Mouse (Mus musculus) lung, embryonic 14.5 days (tissue): ENCODE measurements around the gene Iapp. TPM values are rescaled to one million over a fixed set of nuclear protein-coding genes. Genes with fewer than 3 reads are reported as not detected.

Experiments
- ATAC-seq: fragments of 200-750 bp; cut with Nextera tagmentation; 2 replicates; pipeline ENCODE4 v1.8.0; 2017; ENCODE audit warnings: mild to moderate bottlenecking, moderate TSS enrichment, moderate library complexity; ENCODE audit not compliant: insufficient read depth
- DNase-seq: peaks from one replicate; pipeline ENCODE4 v3.0.0-alpha.2; 2015
- H3K27ac ChIP-seq: fragments of 300-500 bp; sonication (generic); 2 replicates; pipeline ENCODE4 v1.5.1; 2014; ENCODE audit warnings: low read depth, mild to moderate bottlenecking, moderate library complexity
- H3K27me3 ChIP-seq: fragments of 300-500 bp; sonication (generic); 2 replicates; pipeline ENCODE4 v1.6.1; 2014; ENCODE audit warnings: low read length, control low read depth; ENCODE audit not compliant: insufficient read depth
- H3K36me3 ChIP-seq: fragments of 300-500 bp; sonication (generic); 2 replicates; pipeline ENCODE4 v1.6.1; 2014; ENCODE audit warnings: control low read depth; ENCODE audit not compliant: insufficient read depth
- H3K4me1 ChIP-seq: fragments of 300-500 bp; sonication (generic); 2 replicates; pipeline ENCODE4 v1.6.1; 2014; ENCODE audit warnings: antibody characterized with exemption, control low read depth; ENCODE audit not compliant: insufficient read depth
- H3K4me2 ChIP-seq: fragments of 300-500 bp; sonication (generic); 2 replicates; pipeline ENCODE4 v1.6.1; 2014; ENCODE audit warnings: mild to moderate bottlenecking
- H3K4me3 ChIP-seq: fragments of 300-500 bp; sonication (generic); 2 replicates; pipeline ENCODE4 v1.5.1; 2014; ENCODE audit warnings: low read depth, low read length
- H3K9ac ChIP-seq: fragments of 300-500 bp; sonication (generic); 2 replicates; pipeline ENCODE4 v1.6.1; 2014
- H3K9me3 ChIP-seq: fragments of 300-500 bp; sonication (generic); 2 replicates; pipeline ENCODE4 v1.6.1; 2016; ENCODE audit warnings: low read depth, low read length, control low read depth
- CTCF ChIP-seq: IDR thresholded peaks from 2 replicates; pipeline ENCODE4 v1.5.1; 2016; ENCODE audit warnings: antibody characterized with exemption, low read depth
- WGBS: fragments of 180-500 bp; shearing (Covaris S2); extraction: QIAGEN DNeasy Blood & Tissue Kit; methylation state at CpG from one replicate; pipeline ENCODE4 v1.1.7; 2014; 5-methylcytosine and 5-hydroxymethylcytosine counted together
- polyA plus RNA-seq: library from polyadenylated mRNA; unstranded; fragments of >200 nt; fragmentation: Nextera tagmentation; extraction: Ambion mirVana; gene quantifications from 2 replicates; pipeline ENCODE4 v1.2.1, GENCODE M21; 2014

Gene Iapp
- polyA plus RNA-seq, 1 experiment from 2014 or later: not detected

GRCm38 (mm10) chr6:142322881-142323280 lies 24.7 kb downstream of the Iapp start, which contains the start of gene Slco1a5:
TSS of gene Slco1a5 (minus strand) at chr6:142322981.
- ATAC-seq (no peak), DNase-seq (no peak)
- no peak for TF ChIP-seq CTCF
- H3K9me3 ChIP-seq: no peaks in the 10 kb centered on the region
- no peaks in the 10 kb centered on the region for H3K4me1 ChIP-seq
- no peak within 1 kb of the TSS for H3K9ac ChIP-seq
- H3K4me3 ChIP-seq: no peak within 1 kb of the TSS
- no peaks in the 10 kb centered on the region for H3K36me3 ChIP-seq
- H3K27me3 ChIP-seq: no peaks in the 10 kb centered on the region
- no peak within 1 kb of the TSS for H3K4me2 ChIP-seq
- 24% methylated on average over 4 of the region's 4 CpGs for WGBS
- H3K27ac ChIP-seq: no peak within 1 kb of the TSS

DNA sequence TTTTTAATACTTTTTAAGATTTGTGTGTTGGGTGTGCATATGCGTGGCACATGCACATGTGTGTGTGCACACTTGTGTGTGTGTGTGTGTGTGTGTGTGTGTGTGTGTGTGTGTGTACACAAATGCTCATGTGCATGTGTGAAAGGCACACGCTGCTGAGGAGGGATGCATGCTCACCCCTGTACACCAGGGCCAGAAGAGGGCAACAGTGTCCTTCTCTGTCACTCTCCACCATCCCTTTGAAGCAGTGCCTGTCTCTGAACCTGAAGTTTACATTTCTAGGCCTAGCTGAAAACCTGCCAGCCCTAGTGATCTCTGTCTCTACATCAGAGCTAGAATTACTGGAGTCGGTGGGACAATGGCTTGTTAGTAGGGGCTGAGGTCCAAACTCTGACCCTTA lies 28.4 kb downstream of the Iapp start:
- DNase-seq: no peak
- ATAC-seq: no peak
- Histone ChIP-seq H3K27me3 (no peaks in the 10 kb centered on the region), H3K36me3 (no peaks in the 10 kb centered on the region), H3K4me2 (no peak overlapping the region), H3K27ac (no peak overlapping the region), H3K4me3 (no peak overlapping the region), H3K9ac (no peak overlapping the region), H3K9me3 (no peaks in the 10 kb centered on the region), H3K4me1 (no peaks in the 10 kb centered on the region)
- WGBS: 68% methylated on average over 3 of the region's 3 CpGs
- 0 out of 2 replicates have a peak, but pooled peaks have one; percentile 18 for TF ChIP-seq CTCF

DNA sequence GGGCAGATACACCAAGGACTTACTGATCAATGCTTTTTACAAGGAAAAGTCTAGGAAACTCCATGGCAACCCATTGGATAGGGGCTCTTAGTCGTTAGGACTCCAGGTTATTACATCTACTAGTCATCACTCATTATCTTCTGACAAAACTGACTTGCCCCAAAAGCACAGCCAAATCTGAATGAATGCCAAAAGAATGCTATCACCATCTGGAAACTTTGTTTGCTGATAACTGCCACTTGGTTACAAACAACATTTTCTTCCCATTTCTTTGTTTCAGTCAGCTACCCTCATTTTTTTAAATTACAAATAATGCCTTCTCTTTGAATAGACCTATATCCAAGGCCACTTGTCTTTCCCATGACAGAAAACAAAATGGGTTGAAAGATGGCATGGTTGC lies 31.0 kb downstream of the Iapp start:
- no peak for TF ChIP-seq CTCF
- Histone ChIP-seq H3K4me3 (no peak overlapping the region), H3K9ac (no peak overlapping the region), H3K4me2 (no peak overlapping the region), H3K9me3 (no peaks in the 10 kb centered on the region), H3K4me1 (no peaks in the 10 kb centered on the region), H3K27ac (no peak overlapping the region), H3K36me3 (no peaks in the 10 kb centered on the region), H3K27me3 (no peaks in the 10 kb centered on the region)
- ATAC-seq (no peak), DNase-seq (no peak)
- 81% methylated on average over 1 of the region's 1 CpGs for WGBS

- no peaks in the 10 kb centered on the region for H3K27me3 ChIP-seq
- no peak overlapping the region for H3K4me2 ChIP-seq
- DNase-seq: no peak
- no peak overlapping the region for H3K9ac ChIP-seq
- TF ChIP-seq CTCF: no peak
- no peaks in the 10 kb centered on the region for H3K4me1 ChIP-seq
- H3K27ac ChIP-seq: no peak overlapping the region
- ATAC-seq: no peak
- no peaks in the 10 kb centered on the region for H3K9me3 ChIP-seq
- 67% methylated on average over 2 of the region's 2 CpGs for WGBS
- no peaks in the 10 kb centered on the region for H3K36me3 ChIP-seq
- no peak overlapping the region for H3K4me3 ChIP-seq
Observed at GRCm38 (mm10) chr6:142338961-142339360, 40.7 kb downstream of the Iapp start.

- Histone ChIP-seq H3K4me3 (no peak overlapping the region), H3K9ac (no peak overlapping the region), H3K27ac (no peak overlapping the region), H3K9me3 (no peaks in the 10 kb centered on the region), H3K4me1 (no peaks in the 10 kb centered on the region), H3K36me3 (no peaks in the 10 kb centered on the region), H3K4me2 (no peak overlapping the region), H3K27me3 (no peaks in the 10 kb centered on the region)
- no peak for ATAC-seq
- no peak for TF ChIP-seq CTCF
- WGBS: 24% methylated on average over 2 of the region's 2 CpGs
- no peak for DNase-seq
Observed at GRCm38 (mm10) chr6:142339576-142339975, 41.4 kb downstream of the Iapp start.

DNA sequence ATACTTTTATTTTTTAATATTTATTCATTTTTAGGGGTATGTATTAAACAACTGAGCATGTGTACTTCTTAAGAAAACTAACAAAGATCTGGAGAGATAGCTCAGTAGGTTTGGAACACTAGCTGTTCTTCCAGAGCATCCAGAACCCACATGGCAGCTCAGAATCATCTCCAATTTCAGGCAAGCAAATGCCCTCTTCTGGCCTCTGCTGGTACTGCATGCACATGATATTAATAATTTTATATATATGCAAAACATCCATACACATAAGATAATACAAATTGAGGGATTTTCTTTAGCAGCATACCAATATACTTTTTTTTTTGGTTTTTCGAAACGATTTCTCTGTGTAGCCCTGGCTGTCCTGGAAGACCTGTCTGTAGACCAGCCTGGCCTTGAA lies 45.3 kb downstream of the Iapp start:
- WGBS: 62% methylated on average over 2 of the region's 2 CpGs
- DNase-seq: peak; percentile 81
- Histone ChIP-seq H3K4me3 (no peak overlapping the region), H3K27ac (no peak overlapping the region), H3K4me2 (no peak overlapping the region), H3K9ac (no peak overlapping the region), H3K4me1 (0 out of 2 replicates have a peak, but pooled peaks cover 3% of the 10 kb centered on the region), H3K36me3 (no peaks in the 10 kb centered on the region), H3K9me3 (no peaks in the 10 kb centered on the region), H3K27me3 (no peaks in the 10 kb centered on the region)
- TF ChIP-seq CTCF: peak; percentile 70
- ATAC-seq: no peak

GRCm38 (mm10) chr6:142345440-142346038 lies 47.3 kb downstream of the Iapp start, which contains the start of gene Pyroxd1:
TSS of gene Pyroxd1 (plus strand) at chr6:142345654.
- no peaks in the 10 kb centered on the region for H3K27me3 ChIP-seq
- DNase-seq (peak; percentile 97), ATAC-seq (peak; percentile 96)
- peak within 1 kb of the TSS; percentile 58 for H3K9ac ChIP-seq
- peak within 1 kb of the TSS; percentile 70 for H3K4me3 ChIP-seq
- under 1% methylated on average over 45 of the region's 48 CpGs for WGBS
- TF ChIP-seq CTCF: no peak
- H3K4me1 ChIP-seq: 0 out of 2 replicates have a peak, but pooled peaks cover 3% of the 10 kb centered on the region
- no peaks in the 10 kb centered on the region for H3K9me3 ChIP-seq
- H3K27ac ChIP-seq: peak within 1 kb of the TSS; percentile 73
- peak within 1 kb of the TSS; percentile 63 for H3K4me2 ChIP-seq
- H3K36me3 ChIP-seq: peaks cover 10% of the 10 kb centered on the region; the same call in 1 of the 2 replicates
